Mouse (Mus musculus): ENCODE results near the gene Nfe2. TPM values are rescaled to one million over a fixed set of nuclear protein-coding genes. Genes with fewer than 3 reads are reported as not detected.
"Not testable (repeated sequence)": the region's sequence is repeated elsewhere in the genome, so short reads cannot be mapped to it uniquely, and the experiment has no call there.

Gene Nfe2
- polyA plus RNA-seq, 1 experiment from 2014 or later, result 0.30 TPM

DNA sequence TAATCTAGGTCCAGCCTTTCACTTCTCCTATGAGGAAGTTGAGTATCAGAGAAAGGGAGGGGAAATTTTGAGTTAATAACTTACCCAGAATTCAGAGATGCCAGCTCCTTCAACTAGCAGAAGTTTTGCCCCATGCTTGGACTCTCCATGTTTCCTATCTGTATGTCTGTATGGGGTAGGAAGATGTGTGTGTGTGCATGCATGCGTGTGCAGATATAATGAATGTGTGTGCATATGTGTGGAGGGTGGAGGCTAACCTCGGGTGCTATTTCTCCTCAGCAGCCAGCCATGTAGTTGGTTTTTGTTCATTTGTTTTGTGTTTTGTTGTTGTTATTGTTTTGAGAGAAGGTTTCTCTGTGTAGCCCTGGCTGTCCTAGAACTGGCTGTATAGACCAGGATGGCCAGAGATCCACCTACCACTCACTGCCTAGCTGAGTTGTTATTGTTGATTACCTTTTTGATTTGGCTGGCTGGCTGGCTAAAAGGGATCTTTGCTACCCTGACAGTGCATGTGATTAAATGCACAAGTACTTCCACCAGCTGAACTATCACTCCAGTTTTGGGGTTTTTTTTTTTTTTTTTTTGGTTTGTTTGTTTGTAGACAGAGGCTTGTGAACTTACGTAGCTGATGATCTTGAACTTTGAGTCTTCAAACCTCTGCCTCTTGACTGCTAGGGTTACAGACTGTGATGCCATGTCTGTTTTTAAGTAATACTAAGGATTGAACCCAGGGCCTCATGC lies 23.4 kb upstream of the Nfe2 start:
- Histone ChIP-seq H3K9ac (replicated peaks; ENCODE audit: low read depth, low read length) (no peak overlapping the region), H3K27ac (ENCODE audit: low read length) (no peak overlapping the region), H3K27me3 (replicated peaks; ENCODE audit: control insufficient read depth, insufficient read depth, low read length) (no peaks in the 10 kb centered on the region), H3K4me3 (replicated peaks; ENCODE audit: low read length) (no peak overlapping the region), H3K4me1 (replicated peaks; ENCODE audit: control insufficient read depth, insufficient read depth, low read length) (peaks cover 13% of the 10 kb centered on the region), H3K4me2 (ENCODE audit: low read length) (no peak overlapping the region), H3K36me3 (ENCODE audit: control insufficient read depth, insufficient read depth) (no peaks in the 10 kb centered on the region), H3K9me3 (ENCODE audit: control insufficient read depth, low read length) (no peaks in the 10 kb centered on the region)
- no peak for ATAC-seq
- WGBS, result 96% methylated on average over 3 of the region's 3 CpGs

DNA sequence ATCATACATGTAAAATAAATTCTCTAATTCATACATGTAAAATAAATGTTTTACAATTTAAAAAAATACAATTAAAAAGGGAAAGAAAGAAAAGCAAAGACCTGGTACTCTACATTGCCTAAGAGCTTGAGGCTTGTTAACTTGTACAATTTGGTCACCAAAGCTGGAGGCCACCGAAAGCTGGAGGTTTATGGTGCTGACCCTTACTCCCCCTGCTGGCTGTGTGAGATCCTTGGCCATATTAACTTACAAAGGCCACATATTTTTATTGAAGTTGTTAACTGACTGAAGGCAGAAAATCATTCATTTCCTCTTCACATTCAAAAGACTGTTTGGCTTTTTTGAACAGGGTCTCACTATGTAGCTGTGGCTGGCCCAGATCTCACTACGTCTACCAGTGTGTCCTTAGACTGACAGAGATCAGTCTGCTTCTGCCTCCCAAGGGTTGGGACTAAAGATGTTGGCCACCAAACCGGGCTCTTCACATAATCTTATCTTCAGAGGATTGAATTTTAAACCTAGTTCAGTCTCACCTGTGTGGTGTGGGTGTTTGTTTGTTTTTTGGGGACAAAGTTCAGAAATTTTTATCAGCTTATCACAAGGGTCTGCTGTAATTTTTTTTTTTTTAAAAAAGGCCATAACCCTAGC lies 22.7 kb upstream of the Nfe2 start:
- 72% methylated on average over 3 of the region's 3 CpGs for WGBS
- H3K4me2 ChIP-seq (ENCODE audit: low read length), result no peak overlapping the region
- no peaks in the 10 kb centered on the region for H3K36me3 ChIP-seq (ENCODE audit: control insufficient read depth, insufficient read depth)
- no peaks in the 10 kb centered on the region for H3K9me3 ChIP-seq (ENCODE audit: control insufficient read depth, low read length)
- no peak for ATAC-seq
- no peak overlapping the region for H3K9ac ChIP-seq (replicated peaks; ENCODE audit: low read depth, low read length)
- H3K4me3 ChIP-seq (replicated peaks; ENCODE audit: low read length), result no peak overlapping the region
- H3K4me1 ChIP-seq (replicated peaks; ENCODE audit: control insufficient read depth, insufficient read depth, low read length), result peaks cover 10% of the 10 kb centered on the region
- H3K27me3 ChIP-seq (replicated peaks; ENCODE audit: control insufficient read depth, insufficient read depth, low read length), result no peaks in the 10 kb centered on the region
- H3K27ac ChIP-seq (ENCODE audit: low read length), result no peak overlapping the region

DNA sequence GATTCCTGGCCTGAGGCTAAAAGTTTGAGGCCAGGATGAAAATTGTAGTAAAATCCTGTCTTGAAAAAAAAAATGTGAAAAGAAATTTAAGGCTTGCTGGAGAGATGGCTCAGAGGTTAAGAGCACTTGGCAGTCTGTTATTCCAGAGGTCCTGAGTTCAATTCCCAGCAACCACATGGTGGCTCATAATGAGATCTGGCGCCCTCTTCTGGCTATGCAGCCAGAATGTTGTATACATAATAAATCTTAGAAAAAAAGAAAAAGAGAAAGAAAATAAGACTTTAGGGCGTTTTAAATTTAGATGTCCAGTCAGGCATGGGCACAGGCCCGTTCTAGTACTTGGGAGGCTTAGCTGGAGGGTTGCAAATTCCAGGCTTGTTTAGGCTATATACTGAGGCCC lies 21.5 kb upstream of the Nfe2 start:
- 0 out of 2 replicates have a peak, but pooled peaks cover under 1% of the 10 kb centered on the region for H3K4me1 ChIP-seq (replicated peaks; ENCODE audit: control insufficient read depth, insufficient read depth, low read length)
- H3K9me3 ChIP-seq (ENCODE audit: control insufficient read depth, low read length), result no peaks in the 10 kb centered on the region
- no peak overlapping the region for H3K4me2 ChIP-seq (ENCODE audit: low read length)
- no peaks in the 10 kb centered on the region for H3K36me3 ChIP-seq (ENCODE audit: control insufficient read depth, insufficient read depth)
- no peak overlapping the region for H3K9ac ChIP-seq (replicated peaks; ENCODE audit: low read depth, low read length)
- no peak overlapping the region for H3K4me3 ChIP-seq (replicated peaks; ENCODE audit: low read length)
- no peaks in the 10 kb centered on the region for H3K27me3 ChIP-seq (replicated peaks; ENCODE audit: control insufficient read depth, insufficient read depth, low read length)
- no peak overlapping the region for H3K27ac ChIP-seq (ENCODE audit: low read length)
- WGBS, result 61% methylated on average over 3 of the region's 3 CpGs
- no peak for ATAC-seq

DNA sequence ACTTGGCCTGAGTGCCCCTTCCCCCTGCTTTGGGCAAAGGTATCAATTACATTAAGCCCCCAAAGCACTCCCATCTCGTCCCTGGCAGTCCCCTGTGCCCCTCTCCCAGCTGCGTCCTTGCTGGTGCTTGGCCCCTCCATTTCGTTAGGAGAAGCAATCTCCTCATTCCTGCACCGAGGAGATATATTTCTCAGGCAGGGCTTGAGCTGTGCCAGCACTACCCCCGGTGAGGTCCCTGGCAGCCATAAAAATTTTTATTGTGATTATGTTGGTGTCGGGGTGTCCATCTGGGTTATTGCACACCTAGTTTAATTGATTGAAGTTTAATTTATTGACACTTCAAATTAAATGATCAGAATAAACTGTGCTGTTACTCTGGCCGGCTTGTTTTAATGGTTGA lies 19.7 kb upstream of the Nfe2 start:
- Histone ChIP-seq H3K27me3 (replicated peaks; ENCODE audit: control insufficient read depth, insufficient read depth, low read length) (no peaks in the 10 kb centered on the region), H3K4me3 (replicated peaks; ENCODE audit: low read length) (no peak overlapping the region), H3K9me3 (ENCODE audit: control insufficient read depth, low read length) (no peaks in the 10 kb centered on the region), H3K4me2 (ENCODE audit: low read length) (no peak overlapping the region), H3K36me3 (ENCODE audit: control insufficient read depth, insufficient read depth) (no peaks in the 10 kb centered on the region), H3K4me1 (replicated peaks; ENCODE audit: control insufficient read depth, insufficient read depth, low read length) (peaks cover 12% of the 10 kb centered on the region), H3K27ac (ENCODE audit: low read length) (no peak overlapping the region), H3K9ac (replicated peaks; ENCODE audit: low read depth, low read length) (no peak overlapping the region)
- WGBS, result 61% methylated on average over 7 of the region's 7 CpGs
- ATAC-seq, result no peak

DNA sequence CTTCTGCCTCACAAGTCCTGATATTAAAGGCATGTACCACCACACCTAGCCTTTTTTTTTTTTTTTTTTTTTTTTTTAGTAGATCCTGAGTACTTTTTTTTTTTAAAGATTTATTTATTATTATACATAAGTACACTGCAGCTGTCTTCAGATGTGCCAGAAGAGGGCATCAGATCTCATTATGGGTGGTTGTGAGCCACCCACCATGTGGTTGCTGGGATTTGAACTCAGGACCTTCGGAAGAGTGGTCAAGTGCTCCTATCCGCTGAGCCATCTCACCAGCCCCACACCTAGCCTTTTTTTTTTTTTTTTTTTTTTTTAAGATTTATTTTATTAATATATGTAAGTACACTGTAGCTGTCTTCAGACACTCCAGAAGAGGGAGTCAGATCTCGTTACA lies 17.7 kb upstream of the Nfe2 start:
- H3K9ac ChIP-seq (replicated peaks; ENCODE audit: low read depth, low read length); H3K36me3 ChIP-seq (ENCODE audit: control insufficient read depth, insufficient read depth); H3K9me3 ChIP-seq (ENCODE audit: control insufficient read depth, low read length); H3K27me3 ChIP-seq (replicated peaks; ENCODE audit: control insufficient read depth, insufficient read depth, low read length); H3K4me3 ChIP-seq (replicated peaks; ENCODE audit: low read length); ATAC-seq; H3K27ac ChIP-seq (ENCODE audit: low read length); H3K4me2 ChIP-seq (ENCODE audit: low read length): not testable (repeated sequence)
- peaks cover 12% of the 10 kb centered on the region for H3K4me1 ChIP-seq (replicated peaks; ENCODE audit: control insufficient read depth, insufficient read depth, low read length)
- 84% methylated on average over 3 of the region's 3 CpGs for WGBS

DNA sequence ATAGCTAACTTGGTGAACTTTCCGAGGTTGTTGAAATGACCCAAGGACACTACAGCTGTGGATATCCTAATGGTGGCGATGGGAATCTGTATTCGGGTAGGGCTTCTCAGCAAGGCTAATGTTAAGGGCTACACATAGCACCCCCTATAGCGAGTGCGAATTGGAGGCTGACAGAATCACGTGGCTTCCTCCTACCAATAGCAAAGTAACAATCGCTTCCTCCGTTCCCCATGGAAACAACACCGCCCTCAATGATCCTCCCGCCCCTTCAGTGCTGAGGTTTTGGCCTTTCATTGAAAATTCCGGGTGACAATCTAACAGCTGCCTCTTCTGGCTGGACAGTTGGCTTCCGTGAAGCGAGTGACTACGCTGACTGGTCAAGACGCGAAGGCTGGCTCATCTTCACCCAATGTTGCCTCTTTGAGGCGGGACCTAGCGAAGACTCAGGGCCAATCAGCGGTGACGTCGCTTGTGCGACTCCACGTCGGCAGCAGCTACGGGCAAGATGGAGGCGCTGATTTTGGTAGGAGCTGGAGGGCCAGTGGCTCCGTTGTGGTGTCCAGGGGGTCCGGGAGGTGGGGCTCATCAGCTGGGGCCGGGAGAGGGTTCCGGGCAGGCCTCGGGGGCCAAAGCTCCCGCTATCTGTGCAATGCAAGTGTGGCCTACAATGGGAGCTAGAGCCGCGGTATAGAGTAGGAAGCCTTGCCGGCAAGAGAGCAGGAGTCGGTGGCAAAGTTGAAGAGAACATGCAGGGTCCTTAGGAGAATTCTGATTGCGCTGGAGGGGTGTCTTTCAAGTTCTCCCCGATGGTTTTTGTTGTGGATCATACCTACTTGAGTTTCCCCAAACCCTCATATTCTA lies 14.4 kb upstream of the Nfe2 start, which contains the start of gene Copz1:
Gene Copz1 (plus strand): TSS at position 296 of the 861 bp plus-strand sequence.
- H3K36me3 ChIP-seq (ENCODE audit: control insufficient read depth, insufficient read depth), result no peaks in the 10 kb centered on the region
- H3K4me2 ChIP-seq (ENCODE audit: low read length), result peak within 1 kb of the TSS; percentile 77
- under 1% methylated on average over 38 of the region's 38 CpGs for WGBS
- peaks cover 12% of the 10 kb centered on the region for H3K4me1 ChIP-seq (replicated peaks; ENCODE audit: control insufficient read depth, insufficient read depth, low read length)
- H3K4me3 ChIP-seq (replicated peaks; ENCODE audit: low read length), result peak within 1 kb of the TSS; percentile 83
- H3K27ac ChIP-seq (ENCODE audit: low read length), result peak within 1 kb of the TSS; percentile 48; the same call in 1 of the 2 replicates
- H3K9ac ChIP-seq (replicated peaks; ENCODE audit: low read depth, low read length), result peak within 1 kb of the TSS; percentile 83
- H3K9me3 ChIP-seq (ENCODE audit: control insufficient read depth, low read length), result no peaks in the 10 kb centered on the region
- no peaks in the 10 kb centered on the region for H3K27me3 ChIP-seq (replicated peaks; ENCODE audit: control insufficient read depth, insufficient read depth, low read length)
- peak; percentile 99 for ATAC-seq

DNA sequence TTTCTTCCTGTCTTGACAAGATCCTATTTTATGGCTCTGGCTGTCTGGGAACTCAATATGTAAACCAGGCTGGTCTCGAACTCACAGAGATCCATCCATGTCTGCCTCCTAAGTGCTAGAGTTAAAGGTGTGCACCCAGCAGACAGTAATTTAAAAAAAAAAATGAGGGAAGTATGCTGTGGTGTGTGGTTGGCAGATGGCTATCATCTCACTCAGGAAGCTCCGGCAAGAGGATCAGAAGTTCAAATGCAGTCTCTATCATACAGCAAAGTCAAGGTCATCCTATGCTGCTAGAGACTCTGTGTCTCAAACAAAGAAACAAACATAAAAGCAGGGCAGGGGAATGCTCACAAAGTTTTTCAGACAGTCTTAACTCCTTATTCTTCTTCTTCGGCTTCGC lies 10.7 kb upstream of the Nfe2 start:
- Histone ChIP-seq H3K9ac (replicated peaks; ENCODE audit: low read depth, low read length) (no peak overlapping the region), H3K4me1 (replicated peaks; ENCODE audit: control insufficient read depth, insufficient read depth, low read length) (peaks cover 6% of the 10 kb centered on the region), H3K36me3 (ENCODE audit: control insufficient read depth, insufficient read depth) (no peaks in the 10 kb centered on the region), H3K9me3 (ENCODE audit: control insufficient read depth, low read length) (no peaks in the 10 kb centered on the region), H3K27ac (ENCODE audit: low read length) (no peak overlapping the region), H3K27me3 (replicated peaks; ENCODE audit: control insufficient read depth, insufficient read depth, low read length) (no peaks in the 10 kb centered on the region), H3K4me3 (replicated peaks; ENCODE audit: low read length) (no peak overlapping the region), H3K4me2 (ENCODE audit: low read length) (no peak overlapping the region)
- WGBS, result 84% methylated on average over 4 of the region's 4 CpGs
- ATAC-seq, result no peak

DNA sequence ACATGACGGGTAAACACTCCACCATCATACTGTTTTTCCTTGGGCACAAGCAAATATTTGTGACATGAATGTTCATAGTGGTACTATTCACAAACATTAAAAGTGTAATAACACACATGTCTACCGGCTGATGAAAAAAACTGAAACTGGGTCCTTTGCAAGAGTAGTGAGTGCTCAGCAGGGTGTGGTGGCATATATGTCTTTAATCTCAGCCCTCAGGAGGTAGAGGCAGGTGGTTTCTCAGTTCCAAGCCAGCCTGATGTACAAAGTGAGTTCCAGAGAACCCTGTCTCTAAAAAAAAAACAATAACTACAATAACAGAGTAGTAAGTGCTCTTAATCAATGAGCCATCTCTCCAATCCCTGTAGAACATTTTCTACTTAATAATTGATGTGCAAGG lies 6.6 kb upstream of the Nfe2 start:
- WGBS, result 91% methylated on average over 2 of the region's 2 CpGs
- Histone ChIP-seq H3K36me3 (ENCODE audit: control insufficient read depth, insufficient read depth) (no peaks in the 10 kb centered on the region), H3K9me3 (ENCODE audit: control insufficient read depth, low read length) (no peaks in the 10 kb centered on the region), H3K9ac (replicated peaks; ENCODE audit: low read depth, low read length) (no peak overlapping the region), H3K4me2 (ENCODE audit: low read length) (no peak overlapping the region), H3K27me3 (replicated peaks; ENCODE audit: control insufficient read depth, insufficient read depth, low read length) (no peaks in the 10 kb centered on the region), H3K4me3 (replicated peaks; ENCODE audit: low read length) (no peak overlapping the region), H3K4me1 (replicated peaks; ENCODE audit: control insufficient read depth, insufficient read depth, low read length) (no peaks in the 10 kb centered on the region), H3K27ac (ENCODE audit: low read length) (no peak overlapping the region)
- no peak for ATAC-seq

DNA sequence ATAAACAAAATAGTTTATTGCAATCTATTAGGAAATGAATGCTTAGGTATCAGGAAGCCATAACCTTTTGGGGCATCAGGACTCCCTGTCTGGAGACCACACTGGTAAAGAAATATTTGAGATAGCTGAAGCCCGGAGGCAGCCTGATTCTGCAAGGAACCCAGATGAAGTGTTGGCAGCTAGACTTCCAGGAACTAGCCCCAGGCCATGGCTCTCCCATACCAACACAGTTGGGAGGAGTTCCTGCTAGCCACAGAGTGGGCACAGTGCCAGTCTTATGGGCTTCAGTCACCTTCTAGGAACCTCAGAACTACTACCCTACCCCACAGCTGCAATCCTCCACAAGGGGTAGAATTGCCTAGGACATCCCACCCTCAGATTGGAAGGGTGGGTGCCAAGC lies 1.8 kb upstream of the Nfe2 start:
- ATAC-seq, result no peak
- Histone ChIP-seq H3K27me3 (replicated peaks; ENCODE audit: control insufficient read depth, insufficient read depth, low read length) (peaks cover 4% of the 10 kb centered on the region; the same call in 1 of the 2 replicates), H3K4me2 (ENCODE audit: low read length) (no peak overlapping the region), H3K36me3 (ENCODE audit: control insufficient read depth, insufficient read depth) (no peaks in the 10 kb centered on the region), H3K9me3 (ENCODE audit: control insufficient read depth, low read length) (no peaks in the 10 kb centered on the region), H3K9ac (replicated peaks; ENCODE audit: low read depth, low read length) (no peak overlapping the region), H3K4me1 (replicated peaks; ENCODE audit: control insufficient read depth, insufficient read depth, low read length) (peaks cover 3% of the 10 kb centered on the region; the same call in 1 of the 2 replicates), H3K27ac (ENCODE audit: low read length) (no peak overlapping the region), H3K4me3 (replicated peaks; ENCODE audit: low read length) (no peak overlapping the region)
- 61% methylated on average over 1 of the region's 1 CpGs for WGBS
